Comparison of ENCODE assay signal across 13 mouse cellular contexts in genomic region chr6:100040459-100040984, GRCm38 (mm10).
"Had no signal": no experiment of that assay in that cellular context is flagged by ENCODE, and none has a peak within 500 bp of the region (broad histone marks: within the 10 kb centered on the region; RNA-seq: fewer than 3 reads in every experiment).

No protein-coding gene starts in this region.

- H3K36me3 ChIP-seq: limb, embryonic 10.5 days; liver, embryonic 15.5 days; midbrain, embryonic 15.5 days had no signal

- H3K27me3 ChIP-seq: liver, embryonic 15.5 days had no signal

- H3K9ac ChIP-seq: liver, embryonic 15.5 days; midbrain, embryonic 15.5 days had no signal

- H3K9me3 ChIP-seq: limb, embryonic 10.5 days; liver, embryonic 15.5 days; midbrain, embryonic 15.5 days had no signal

- H3K4me1 ChIP-seq: liver, embryonic 15.5 days had no signal

- H3K4me2 ChIP-seq: liver, embryonic 11.5 days; liver, embryonic 15.5 days; midbrain, embryonic 11.5 days; midbrain, embryonic 15.5 days had no signal

- H3K4me3 ChIP-seq: left cerebral cortex, adult 2 months; limb, embryonic 10.5 days; liver, embryonic 15.5 days; midbrain, embryonic 15.5 days had no signal

- DNase-seq: kidney, postnatal 25 days; lung, adult 2 months; lung, postnatal 36 days; right cerebral cortex, postnatal 14 days; thymus, adult 18-20 months; thymus, postnatal 14 days had no signal

- ATAC-seq: lung, postnatal 0 days had no signal

- H3K27ac ChIP-seq: left cerebral cortex, adult 2 months; limb, embryonic 10.5 days; liver, embryonic 15.5 days; midbrain, embryonic 15.5 days had no signal
